Mouse (Mus musculus) lung, postnatal 14 days (tissue): ENCODE data around the gene R3hdm4.
"Not testable (repeated sequence)": the region's sequence is repeated elsewhere in the genome, so short reads cannot be mapped to it uniquely, and the experiment has no call there.

ENCODE experiments used
- DNase-seq: peaks from one replicate; pipeline ENCODE4 v3.0.0; 2021

R3hdm4 gene

GRCm38 (mm10) chr10:79896814-79897213 lies 24.2 kb downstream of the R3hdm4 start:
- peak; percentile 53 for DNase-seq

DNA sequence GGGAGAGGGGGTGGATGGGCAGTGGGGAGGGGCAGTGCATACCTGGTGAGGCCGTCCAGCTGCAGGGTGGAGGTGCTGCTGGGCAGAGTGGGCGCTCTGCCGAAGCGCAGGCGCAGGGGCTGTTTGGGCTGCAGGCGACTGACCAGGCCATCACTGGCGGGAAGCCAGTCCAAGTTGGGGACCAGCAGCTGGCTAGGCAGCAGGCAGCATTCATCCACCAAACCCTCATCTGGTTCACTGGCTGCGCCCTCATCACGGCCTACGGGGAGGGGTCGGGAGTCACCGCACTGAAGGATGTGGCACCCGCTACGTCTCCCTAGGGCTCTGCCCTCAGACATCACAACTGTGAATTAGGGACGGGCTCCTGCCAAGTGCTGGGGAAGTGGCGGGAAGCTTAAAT lies 24.7 kb downstream of the R3hdm4 start:
- DNase-seq: peak; percentile 35

DNA sequence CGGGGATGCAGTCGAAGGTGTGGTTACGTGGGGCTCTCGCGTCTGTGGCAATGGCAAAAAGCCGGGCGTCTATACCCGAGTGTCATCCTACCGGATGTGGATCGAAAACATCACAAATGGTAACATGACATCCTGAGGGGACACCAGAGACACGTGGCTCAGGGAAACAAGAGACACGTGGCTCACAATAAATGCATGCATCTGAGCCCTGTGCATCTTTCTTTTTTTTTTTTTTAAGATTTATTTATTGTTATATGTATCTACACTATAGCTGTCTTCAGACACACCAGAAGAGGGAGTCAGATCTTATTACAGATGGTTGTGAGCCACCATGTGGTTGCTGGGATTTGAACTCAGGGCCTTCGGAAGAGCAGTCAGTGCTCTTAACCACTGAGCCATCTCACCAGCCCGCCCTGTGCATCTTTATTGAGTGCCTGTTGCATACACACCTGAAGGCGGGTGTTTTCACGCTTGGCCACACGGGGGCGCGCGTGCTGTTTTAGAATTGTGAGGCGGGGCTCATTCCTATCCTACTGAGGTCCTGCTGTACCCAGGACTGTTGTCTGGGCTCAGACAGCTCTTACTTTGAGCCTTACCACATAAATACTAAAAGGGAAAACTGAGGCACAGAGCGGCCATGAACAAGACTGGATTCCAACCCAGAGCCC lies 28.4 kb downstream of the R3hdm4 start:
- peak; percentile 86 for DNase-seq

DNA sequence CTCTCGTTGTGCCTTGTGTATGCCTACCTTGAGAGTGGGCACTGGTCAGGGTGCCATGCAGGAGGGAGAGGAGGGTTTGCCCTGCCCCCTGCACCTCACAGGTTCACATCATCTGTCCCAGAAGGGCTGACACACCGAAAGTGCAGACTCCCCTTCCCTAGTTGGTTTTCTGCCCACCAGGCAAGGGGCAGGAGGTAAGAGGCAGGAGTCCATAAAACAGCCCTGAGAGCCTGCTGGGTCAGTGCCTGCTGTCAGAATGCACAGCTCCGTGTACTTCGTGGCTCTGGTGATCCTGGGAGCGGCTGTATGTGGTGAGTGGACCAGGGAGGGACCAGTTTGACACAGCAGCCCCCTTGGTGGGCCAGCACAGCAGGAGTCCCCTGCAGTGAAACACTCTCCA lies 30.3 kb downstream of the R3hdm4 start, which contains the start of gene Cfd:
Cfd (plus strand) TSS at position 184 of the 400 bp plus-strand sequence.
- DNase-seq: no peak

DNA sequence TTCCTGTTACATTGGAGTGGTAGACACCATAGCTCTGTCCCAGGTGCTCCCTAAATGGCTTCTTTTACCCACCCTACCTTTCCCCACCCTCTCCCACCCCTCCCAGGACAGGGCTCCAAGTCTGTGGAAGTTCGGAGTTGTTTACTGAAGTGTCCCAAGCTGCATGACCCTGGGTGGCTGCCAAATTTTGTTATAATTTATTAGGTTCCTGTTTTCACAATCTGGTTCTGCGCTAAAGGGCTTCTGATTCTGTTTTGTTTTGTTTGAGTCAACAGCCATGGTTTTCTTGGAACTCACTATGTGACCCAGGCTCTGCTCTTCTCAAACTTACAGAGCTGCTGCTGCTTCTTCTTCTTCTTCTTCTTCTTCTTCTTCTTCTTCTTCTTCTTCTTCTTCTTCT lies 31.6 kb downstream of the R3hdm4 start:
- DNase-seq: peak; percentile 61

DNA sequence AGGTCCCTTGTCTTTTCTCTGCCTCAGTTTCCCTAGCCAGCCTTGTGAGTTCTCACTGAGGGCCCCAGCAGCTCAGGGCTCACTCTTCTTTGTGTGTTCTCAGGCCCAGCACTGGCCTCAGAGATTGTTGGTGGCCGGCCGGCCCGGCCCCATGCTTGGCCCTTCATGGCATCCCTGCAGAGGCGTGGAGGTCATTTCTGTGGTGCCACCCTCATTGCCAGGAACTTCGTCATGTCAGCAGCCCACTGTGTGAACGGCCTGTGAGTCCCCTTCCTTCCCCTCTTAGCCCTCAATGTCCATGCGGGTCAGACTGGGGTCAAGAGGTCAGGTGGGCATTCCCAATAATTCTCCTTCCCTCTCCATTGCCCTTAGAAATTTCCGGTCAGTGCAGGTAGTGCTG lies 34.4 kb downstream of the R3hdm4 start:
- DNase-seq: no peak

- no peak for DNase-seq
Measured at GRCm38 (mm10) chr10:79886054-79886453, 35.0 kb downstream of the R3hdm4 start, which contains the start of gene Elane. TSS of gene Elane (plus strand) at chr10:79886247.

DNA sequence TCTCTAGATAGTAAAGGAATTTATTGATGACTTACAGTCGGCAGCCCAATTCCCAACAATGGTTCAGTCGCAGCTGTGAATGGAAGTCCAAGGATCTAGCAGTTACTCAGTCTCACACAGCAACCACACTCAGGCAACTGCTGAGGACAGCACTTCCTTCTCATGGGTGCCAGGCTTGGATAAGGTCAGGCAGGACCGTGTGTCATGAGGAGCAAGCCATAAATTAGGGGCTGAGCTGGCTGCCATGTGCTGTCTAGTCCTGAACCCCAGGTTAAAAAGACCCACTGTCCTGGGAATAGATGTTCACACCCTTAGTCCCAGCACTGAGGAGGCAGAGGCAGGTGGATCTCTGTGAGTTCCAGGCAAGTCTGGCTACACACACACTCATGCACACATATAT lies 36.1 kb downstream of the R3hdm4 start:
- DNase-seq: not testable (repeated sequence)

DNA sequence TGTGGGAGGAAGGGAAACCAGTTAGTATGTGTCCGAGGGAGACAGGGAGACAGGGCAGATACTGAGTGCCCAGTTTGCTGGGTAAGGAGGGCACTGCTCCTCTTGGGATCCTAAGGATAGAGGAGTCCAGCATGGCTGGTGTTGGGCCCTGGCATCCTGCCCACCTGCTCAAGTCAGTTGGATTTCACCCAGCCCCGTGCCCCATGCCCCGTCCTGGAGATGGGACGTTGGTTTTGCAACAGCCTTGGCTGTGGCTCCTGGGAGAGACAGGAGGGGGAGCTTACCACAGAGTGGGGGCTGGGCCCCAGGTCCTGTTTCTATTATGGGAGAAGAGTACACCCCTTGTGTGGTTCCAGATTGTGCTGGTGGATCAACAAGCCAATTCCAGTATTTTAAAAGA lies 36.6 kb downstream of the R3hdm4 start:
- DNase-seq: peak; percentile 78

GRCm38 (mm10) chr10:79883297-79884084 lies 37.5 kb downstream of the R3hdm4 start:
- DNase-seq: peak; percentile 89

DNA sequence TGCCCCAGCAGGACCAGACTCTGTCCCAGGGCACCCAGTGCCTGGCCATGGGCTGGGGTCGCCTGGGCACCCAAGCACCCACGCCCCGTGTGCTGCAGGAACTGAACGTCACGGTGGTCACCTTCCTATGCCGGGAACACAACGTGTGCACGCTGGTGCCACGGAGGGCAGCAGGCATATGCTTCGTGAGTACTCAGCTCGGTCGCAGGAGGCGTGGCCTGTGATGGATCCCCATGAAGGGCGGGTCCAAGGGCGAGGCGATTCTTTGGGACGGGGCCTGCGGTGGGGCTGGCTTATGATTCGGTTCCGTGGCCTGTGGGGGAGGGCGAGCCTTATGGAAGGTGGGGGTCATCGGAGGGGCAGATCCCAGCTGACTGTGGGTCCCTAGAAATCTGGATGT lies 39.0 kb downstream of the R3hdm4 start:
- DNase-seq: peak; percentile 38

DNA sequence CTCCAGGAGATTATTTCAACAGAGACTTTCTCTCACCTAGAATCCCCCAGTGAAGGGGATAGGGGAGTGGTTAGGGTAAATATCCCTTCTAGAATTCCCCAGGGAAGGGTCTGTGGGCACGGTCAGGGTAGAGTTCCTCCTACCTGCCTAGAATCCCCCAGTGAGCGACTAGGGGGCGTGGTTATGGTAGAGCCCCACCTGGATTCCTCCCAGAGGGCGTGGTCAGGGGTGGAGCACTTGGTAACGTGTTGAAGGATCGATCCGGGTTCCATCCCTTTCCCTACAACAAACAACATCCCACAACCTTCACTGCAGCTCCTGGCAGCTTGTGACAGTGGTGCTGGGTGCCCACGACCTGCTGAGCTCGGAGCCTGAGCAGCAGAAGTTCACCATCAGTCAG lies 40.3 kb downstream of the R3hdm4 start:
- DNase-seq: no peak

GRCm38 (mm10) chr10:79879527-79879926 lies 41.5 kb downstream of the R3hdm4 start:
- no peak for DNase-seq

GRCm38 (mm10) chr10:79877757-79878156 lies 43.3 kb downstream of the R3hdm4 start:
- peak; percentile 54 for DNase-seq

GRCm38 (mm10) chr10:79877174-79877573 lies 43.8 kb downstream of the R3hdm4 start:
- DNase-seq: no peak

DNA sequence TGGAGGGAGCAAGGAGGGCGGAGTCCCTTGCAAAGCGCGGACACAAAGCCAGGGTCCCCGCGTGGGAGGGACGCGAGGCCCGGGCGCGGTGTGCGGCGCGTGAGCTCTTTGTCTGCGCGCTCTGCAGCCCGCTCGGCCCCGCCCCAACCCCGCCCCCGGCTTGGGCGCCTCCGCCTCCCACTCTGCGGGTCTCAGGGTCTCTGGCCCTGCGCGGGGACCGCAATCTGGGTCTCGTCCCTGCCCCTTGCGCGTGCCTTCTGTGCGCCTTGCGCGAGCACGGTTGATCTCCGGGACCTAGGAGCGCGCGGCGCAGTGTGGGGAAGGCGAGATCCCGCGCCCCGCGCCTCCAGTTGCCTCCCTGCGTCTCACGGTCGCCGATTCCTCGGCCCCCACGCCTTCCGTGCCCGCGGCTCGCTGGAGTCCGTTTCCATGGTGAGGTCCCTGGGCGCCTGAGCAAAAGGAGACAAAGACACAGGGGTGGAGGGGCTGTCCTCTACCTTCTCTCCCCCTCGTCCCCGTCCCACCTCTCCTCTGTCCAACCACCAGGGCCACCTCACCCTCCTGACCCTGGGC lies 46.6 kb downstream of the R3hdm4 start, which contains the start of the genes Prtn3 and Plppr3:
Prtn3 (plus strand) TSS at position 187 of the 573 bp plus-strand sequence.
Plppr3 (minus strand) TSS at position 345 of the 573 bp plus-strand sequence.
- no peak for DNase-seq

- no peak for DNase-seq
Measured at GRCm38 (mm10) chr10:79873715-79874289, 47.2 kb downstream of the R3hdm4 start.

DNA sequence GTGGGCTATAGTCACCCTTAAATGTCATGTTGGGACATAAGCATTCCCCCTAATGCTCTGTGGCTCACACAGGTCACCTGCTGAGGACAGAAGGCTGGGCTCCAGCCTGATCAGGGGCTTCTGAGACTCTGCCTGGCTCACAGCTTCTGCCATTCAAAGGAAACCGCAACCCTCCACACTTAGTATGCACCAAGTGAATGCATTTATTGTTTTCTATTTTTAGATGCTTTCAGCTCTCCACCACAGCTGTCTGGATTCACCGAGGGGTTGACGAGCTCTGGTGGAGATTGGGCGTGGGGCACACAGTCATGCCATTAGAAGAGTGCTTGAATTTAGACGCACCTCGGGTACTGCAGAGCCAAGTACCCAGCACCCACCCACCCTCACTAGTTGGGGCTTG lies 47.7 kb downstream of the R3hdm4 start:
- no peak for DNase-seq

DNA sequence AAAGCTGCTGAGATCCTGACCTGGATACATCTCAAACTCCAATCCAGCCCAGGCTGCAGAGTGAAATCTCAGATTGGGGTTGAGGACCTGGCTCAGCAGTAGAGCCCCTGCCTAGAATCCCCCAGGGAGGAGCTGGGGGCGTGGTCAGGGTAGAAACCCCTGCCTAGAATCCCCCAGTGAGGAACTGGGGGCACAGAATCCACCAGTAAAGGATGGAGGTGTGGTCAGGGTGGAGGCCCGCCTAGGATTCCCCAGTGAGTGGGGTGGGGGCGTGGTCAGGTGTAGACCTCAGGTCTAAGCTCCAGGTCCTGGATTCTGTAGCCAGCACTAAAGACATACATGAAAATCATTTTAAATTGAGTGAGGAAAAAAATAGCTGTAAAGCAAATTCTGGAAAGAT lies 48.1 kb downstream of the R3hdm4 start:
- DNase-seq: no peak

- DNase-seq: no peak
Measured at GRCm38 (mm10) chr10:79871845-79872244, 49.2 kb downstream of the R3hdm4 start.

GRCm38 (mm10) chr10:79866601-79867000 lies 54.4 kb downstream of the R3hdm4 start:
- DNase-seq: no peak

GRCm38 (mm10) chr10:79865801-79866295 lies 55.2 kb downstream of the R3hdm4 start:
- no peak for DNase-seq

- DNase-seq: no peak
Measured at GRCm38 (mm10) chr10:79865189-79865601, 55.8 kb downstream of the R3hdm4 start.
